Mouse (Mus musculus) intestine, postnatal 0 days (tissue): ENCODE results near the gene Sdf4. TPM values are rescaled to one million over a fixed set of nuclear protein-coding genes. Genes with fewer than 3 reads are reported as not detected.

Experiments used
- ATAC-seq: fragments of 200-750 bp; cut with Nextera tagmentation; 2 replicates; pipeline ENCODE4 v1.8.0; 2017; ENCODE audit warnings: mild to moderate bottlenecking, moderate TSS enrichment, moderate library complexity
- H3K27ac ChIP-seq: fragments of 300-500 bp; sonication (generic); 2 replicates; pipeline ENCODE4 v1.5.1; 2014; ENCODE audit warnings: mild to moderate bottlenecking, low read depth, low read length, moderate library complexity
- H3K27me3 ChIP-seq: fragments of 300-500 bp; sonication (generic); replicated peaks from 2 replicates; pipeline ENCODE4 v1.6.1; 2014; ENCODE audit warnings: low read length, mixed read lengths; ENCODE audit not compliant: control insufficient read depth, insufficient read depth
- H3K36me3 ChIP-seq: fragments of 300-500 bp; sonication (generic); 2 replicates; pipeline ENCODE4 v1.6.1; 2014; ENCODE audit warnings: mild to moderate bottlenecking, moderate library complexity; ENCODE audit not compliant: control insufficient read depth, insufficient read depth
- H3K4me1 ChIP-seq: fragments of 300-500 bp; sonication (generic); replicated peaks from 2 replicates; pipeline ENCODE4 v1.6.1; 2014; ENCODE audit warnings: antibody characterized with exemption, low read length, mixed read lengths; ENCODE audit not compliant: control insufficient read depth, insufficient read depth
- H3K4me2 ChIP-seq: fragments of 300-500 bp; sonication (generic); replicated peaks from 2 replicates; pipeline ENCODE4 v1.6.1; 2014; ENCODE audit warnings: low read depth, mild to moderate bottlenecking, moderate library complexity
- H3K4me3 ChIP-seq: fragments of 300-500 bp; sonication (generic); 2 replicates; pipeline ENCODE4 v1.5.1; 2014; ENCODE audit warnings: low read depth, low read length
- H3K9ac ChIP-seq: fragments of 300-500 bp; sonication (generic); 2 replicates; pipeline ENCODE4 v1.6.1; 2014; ENCODE audit warnings: mild to moderate bottlenecking, low read depth, low read length
- H3K9me3 ChIP-seq: fragments of 300-500 bp; sonication (generic); 2 replicates; pipeline ENCODE4 v1.6.1; 2016; ENCODE audit warnings: mixed run types; ENCODE audit not compliant: control insufficient read depth
- CTCF ChIP-seq: sonication (generic); IDR thresholded peaks from 2 replicates; pipeline ENCODE4 v1.5.1; 2016; ENCODE audit warnings: low read depth, mild to moderate bottlenecking, control low read depth, antibody characterized with exemption, moderate library complexity
- WGBS: fragments of 180-500 bp; shearing (Covaris S2); extraction: QIAGEN DNeasy Blood & Tissue Kit; methylation state at CpG from one replicate; pipeline ENCODE4 v1.1.7; 2014; 5-methylcytosine and 5-hydroxymethylcytosine counted together
- polyA plus RNA-seq: library from polyadenylated mRNA; unstranded; fragments of >200 nt; fragmentation: Nextera tagmentation; extraction: Ambion mirVana; gene quantifications from 2 replicates; pipeline ENCODE4 v1.2.1, GENCODE M21; 2015

Sdf4 gene
- polyA plus RNA-seq, 1 experiment from 2014 or later: 219 TPM

DNA sequence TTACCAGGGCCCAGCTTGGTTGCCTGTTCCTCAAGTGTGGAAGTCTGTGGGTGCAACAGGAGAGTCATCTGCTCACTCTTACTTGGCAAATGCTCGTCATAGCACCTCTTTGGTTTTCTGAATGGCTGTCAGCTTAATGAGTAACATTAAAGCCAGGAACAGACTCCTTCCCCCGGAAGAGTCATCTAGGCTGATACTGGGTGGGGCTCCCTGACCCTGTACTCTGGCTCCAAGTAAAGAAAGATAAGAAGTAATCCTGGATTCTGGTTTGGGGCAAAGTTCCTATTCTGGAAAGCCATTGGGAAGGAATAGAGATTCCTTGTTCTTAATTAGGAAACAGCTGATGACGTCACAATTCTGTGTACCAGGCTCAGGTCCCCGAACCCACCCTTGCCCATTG is 61.5 kb downstream of the Sdf4 start:
- TF ChIP-seq CTCF: no peak
- no peak overlapping the region for H3K4me3 ChIP-seq
- no peaks in the 10 kb centered on the region for H3K9me3 ChIP-seq
- H3K36me3 ChIP-seq: no peaks in the 10 kb centered on the region
- H3K4me1 ChIP-seq: peaks cover 11% of the 10 kb centered on the region; the same call in 1 of the 2 replicates
- H3K9ac ChIP-seq: no peak overlapping the region
- 42% methylated on average over 4 of the region's 4 CpGs for WGBS
- H3K27ac ChIP-seq: peak overlapping the region; percentile 90
- peak; percentile 82 for ATAC-seq
- peak overlapping the region; percentile 68 for H3K4me2 ChIP-seq
- no peaks in the 10 kb centered on the region for H3K27me3 ChIP-seq

DNA sequence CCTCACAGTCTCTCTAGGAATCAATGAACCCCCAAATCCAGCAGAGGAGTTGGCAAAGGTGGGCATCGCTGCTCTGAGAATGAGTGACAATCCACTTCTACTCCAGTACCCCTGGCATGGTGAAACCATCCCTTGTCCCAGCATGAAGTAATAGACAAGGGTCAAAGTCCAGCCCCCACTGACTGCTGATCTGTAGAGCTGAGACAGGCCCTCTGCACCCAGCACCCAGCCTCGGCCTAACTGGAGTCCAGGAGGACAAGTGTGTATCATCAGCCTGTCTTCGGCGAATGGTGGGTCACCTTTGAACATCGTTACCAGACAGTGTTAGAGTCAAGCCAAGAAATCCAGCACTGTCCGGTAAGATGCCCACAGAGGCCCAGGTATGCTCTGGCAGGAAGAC is 61.9 kb downstream of the Sdf4 start:
- H3K27ac ChIP-seq: peak overlapping the region; percentile 90
- peak overlapping the region; percentile 68 for H3K4me2 ChIP-seq

DNA sequence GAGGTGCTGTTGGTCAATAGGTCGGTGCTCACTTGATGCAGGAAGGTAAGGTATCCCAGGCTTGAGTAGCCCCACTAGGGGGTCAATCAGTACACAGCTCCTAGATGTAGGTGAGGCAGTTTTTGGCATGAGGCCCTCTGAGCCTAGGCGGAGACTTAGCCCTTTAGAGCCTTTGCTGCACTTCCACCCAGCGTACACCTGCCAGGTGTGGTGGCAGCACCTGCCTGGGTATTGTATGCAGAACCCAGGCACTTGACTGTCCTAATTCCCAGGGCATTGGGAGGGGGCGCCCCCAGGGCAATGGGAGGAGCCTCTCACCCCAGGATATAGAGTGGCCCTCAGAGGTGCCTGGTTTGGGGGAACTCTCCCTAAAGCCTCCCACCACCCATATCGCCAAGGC is 62.5 kb downstream of the Sdf4 start:
- WGBS: 40% methylated on average over 5 of the region's 5 CpGs
- Histone ChIP-seq H3K9ac (no peak overlapping the region; the same call in 1 of the 2 replicates), H3K4me1 (peaks cover 11% of the 10 kb centered on the region; the same call in 1 of the 2 replicates), H3K36me3 (no peaks in the 10 kb centered on the region), H3K27me3 (no peaks in the 10 kb centered on the region), H3K4me3 (peak overlapping the region; percentile 45; the same call in 1 of the 2 replicates), H3K27ac (peak overlapping the region; percentile 90), H3K4me2 (peak overlapping the region; percentile 68), H3K9me3 (no peaks in the 10 kb centered on the region)
- peak; percentile 52 for TF ChIP-seq CTCF
- peak; percentile 9; the same call in 1 of the 2 replicates for ATAC-seq

More for the DNA sequence above, 61.9 kb downstream of the Sdf4 start:
- H3K4me1 ChIP-seq: peaks cover 11% of the 10 kb centered on the region; the same call in 1 of the 2 replicates
- ATAC-seq: peak; percentile 69
- TF ChIP-seq CTCF: no peak
- WGBS: 43% methylated on average over 6 of the region's 6 CpGs
- H3K9ac ChIP-seq: no peak overlapping the region
- H3K9me3 ChIP-seq: no peaks in the 10 kb centered on the region
- no peaks in the 10 kb centered on the region for H3K27me3 ChIP-seq
- no peaks in the 10 kb centered on the region for H3K36me3 ChIP-seq
- peak overlapping the region; percentile 5; the same call in 1 of the 2 replicates for H3K4me3 ChIP-seq

DNA sequence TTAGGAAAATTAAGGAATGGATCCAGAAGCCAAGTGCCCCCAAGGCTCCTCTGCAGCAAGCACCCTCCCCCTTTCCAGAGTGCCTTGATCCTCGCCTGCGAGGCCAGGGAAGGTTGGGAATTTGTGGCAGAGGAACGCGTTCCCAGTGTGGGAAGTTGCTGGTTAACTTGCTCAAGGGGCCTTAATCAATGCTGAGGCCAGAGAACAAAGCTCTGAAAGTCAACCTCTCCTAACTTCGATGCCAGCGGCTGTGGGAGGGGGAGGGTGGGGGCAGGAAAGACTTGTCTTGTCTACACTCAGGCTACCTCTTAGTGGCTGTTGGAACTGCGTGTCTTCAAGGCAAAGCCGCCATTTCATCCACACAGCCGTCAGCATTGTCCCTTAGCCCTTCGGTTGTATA is 65.0 kb downstream of the Sdf4 start:
- H3K27ac ChIP-seq: peak overlapping the region; percentile 95
- H3K4me2 ChIP-seq: peak overlapping the region; percentile 68
- H3K9ac ChIP-seq: peak overlapping the region; percentile 78
- H3K36me3 ChIP-seq: no peaks in the 10 kb centered on the region
- 26% methylated on average over 10 of the region's 10 CpGs for WGBS
- peak overlapping the region; percentile 45 for H3K4me3 ChIP-seq
- ATAC-seq: no peak
- H3K27me3 ChIP-seq: no peaks in the 10 kb centered on the region
- peaks cover 10% of the 10 kb centered on the region; the same call in 1 of the 2 replicates for H3K4me1 ChIP-seq
- H3K9me3 ChIP-seq: no peaks in the 10 kb centered on the region
- no peak for TF ChIP-seq CTCF

DNA sequence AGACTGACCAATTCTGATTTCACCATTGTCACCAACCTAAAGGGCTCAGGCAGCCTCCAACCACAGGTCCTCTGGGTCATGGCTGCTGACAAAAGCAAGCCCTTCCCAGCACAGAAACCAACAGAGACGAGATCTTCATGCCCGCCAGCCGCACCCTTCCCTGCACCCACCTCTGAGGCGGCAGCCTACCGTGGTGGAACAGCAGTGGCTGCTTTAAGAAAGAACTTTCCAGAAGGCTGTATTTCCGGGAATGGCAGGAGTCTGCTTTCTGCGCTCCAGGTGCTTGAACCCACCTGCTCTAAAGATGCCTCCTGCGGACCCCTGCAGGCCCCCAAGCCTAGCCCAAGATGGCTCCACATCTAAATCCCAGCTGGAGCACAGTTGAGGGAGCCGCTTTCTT is 66.2 kb downstream of the Sdf4 start:
- Histone ChIP-seq H3K4me2 (peak overlapping the region; percentile 68), H3K27ac (peak overlapping the region; percentile 95), H3K9ac (peak overlapping the region; percentile 78), H3K36me3 (no peaks in the 10 kb centered on the region), H3K9me3 (no peaks in the 10 kb centered on the region), H3K4me1 (0 out of 2 replicates have a peak, but pooled peaks cover 1% of the 10 kb centered on the region), H3K27me3 (no peaks in the 10 kb centered on the region), H3K4me3 (peak overlapping the region; percentile 45)
- no peak for ATAC-seq
- TF ChIP-seq CTCF: no peak
- WGBS: 32% methylated on average over 9 of the region's 9 CpGs

DNA sequence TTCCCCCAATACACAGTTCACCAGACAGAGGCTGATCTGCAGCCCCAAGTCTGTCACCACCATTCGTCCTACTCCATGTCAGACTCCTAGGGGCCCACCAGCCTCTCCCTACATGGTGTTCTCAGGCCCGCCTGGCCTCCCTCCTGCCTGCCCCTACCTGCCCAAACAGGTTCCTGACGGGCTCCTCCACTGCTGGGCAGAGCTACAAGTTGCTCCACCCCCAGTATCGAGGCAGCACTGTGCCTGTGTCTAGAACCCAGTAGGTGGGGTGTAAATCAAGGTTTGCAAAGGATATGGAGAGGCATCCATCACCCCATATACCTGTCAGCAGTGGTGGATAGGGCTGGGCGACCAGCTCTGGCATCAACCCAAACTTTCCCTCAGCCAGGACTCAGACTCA is 66.6 kb downstream of the Sdf4 start, which contains the start of gene Ttll10:
Gene Ttll10 (minus strand): TSS at position 154 of the 400 bp plus-strand sequence.
- Histone ChIP-seq H3K9ac (peak within 1 kb of the TSS; percentile 78), H3K4me1 (no peaks in the 10 kb centered on the region), H3K36me3 (no peaks in the 10 kb centered on the region), H3K4me3 (peak within 1 kb of the TSS; percentile 45), H3K27ac (peak within 1 kb of the TSS; percentile 95), H3K9me3 (no peaks in the 10 kb centered on the region), H3K27me3 (no peaks in the 10 kb centered on the region), H3K4me2 (peak within 1 kb of the TSS; percentile 68)
- peak; percentile 80 for ATAC-seq
- TF ChIP-seq CTCF: peak; percentile 26
- 10% methylated on average over 5 of the region's 5 CpGs for WGBS
